In genomic region chr17:15656881-15657607, GRCm38 (mm10) we compare ENCODE assay signal across 8 mouse cellular contexts. TPM values are rescaled to one million over a fixed set of nuclear protein-coding genes. Genes with fewer than 3 reads are reported as not detected.
DNase-seq lines count a peak whose midpoint lies in the region; ATAC-seq and TF ChIP-seq lines count a peak whose summit lies in the region.

No protein-coding gene starts in this region.

- H3K4me2 ChIP-seq in limb, embryonic 14.5 days (replicated peaks; ENCODE audit: low read depth, low read length, severe bottlenecking), result no peak overlapping the region; the same call in 1 of the 2 replicates
- H3K4me2 ChIP-seq in midbrain, postnatal 0 days (ENCODE audit: low read depth, low read length, poor library complexity, severe bottlenecking), result no peak overlapping the region

- no peak overlapping the region for H3K4me3 ChIP-seq in limb, embryonic 14.5 days (replicated peaks; ENCODE audit: low read length)
- no peak overlapping the region for H3K4me3 ChIP-seq in midbrain, postnatal 0 days (ENCODE audit: low read depth, low read length)

- no peaks in the 10 kb centered on the region for H3K9me3 ChIP-seq in limb, embryonic 14.5 days (ENCODE audit: control insufficient read depth, low read length)
- no peaks in the 10 kb centered on the region for H3K9me3 ChIP-seq in midbrain, postnatal 0 days (ENCODE audit: low read length)

- H3K36me3 ChIP-seq in limb, embryonic 14.5 days (ENCODE audit: control insufficient read depth, insufficient read depth, low read length), result no peaks in the 10 kb centered on the region
- no peaks in the 10 kb centered on the region for H3K36me3 ChIP-seq in midbrain, postnatal 0 days (ENCODE audit: insufficient read depth, low read length)

- TF ChIP-seq POLR2A in limb, embryonic 14.5 days (IDR thresholded peaks at IDR 0.05; ENCODE audit: borderline replicate concordance, extremely low read depth, insufficient read depth, insufficient read length), result no peak

- peak; percentile 76 for ATAC-seq in limb, embryonic 14.5 days (ENCODE audit: low FRiP score, low read depth)
- no peak; the same call in 1 of the 2 replicates for ATAC-seq in midbrain, postnatal 0 days (ENCODE audit: low FRiP score)

- H3K27me3 ChIP-seq in limb, embryonic 14.5 days (ENCODE audit: control insufficient read depth, insufficient read depth, low read length), result no peaks in the 10 kb centered on the region
- H3K27me3 ChIP-seq in midbrain, postnatal 0 days (ENCODE audit: insufficient read depth, low read length), result no peaks in the 10 kb centered on the region

- H3K4me1 ChIP-seq in limb, embryonic 14.5 days (ENCODE audit: control insufficient read depth, insufficient read depth, low read length), result 0 out of 2 replicates have a peak, but pooled peaks cover 5% of the 10 kb centered on the region
- H3K4me1 ChIP-seq in midbrain, postnatal 0 days (ENCODE audit: insufficient read depth, low read length), result no peaks in the 10 kb centered on the region

- H3K9ac ChIP-seq in limb, embryonic 14.5 days (ENCODE audit: low read depth, low read length, severe bottlenecking), result no peak overlapping the region
- no peak overlapping the region for H3K9ac ChIP-seq in midbrain, postnatal 0 days (replicated peaks; ENCODE audit: low read length, poor library complexity, severe bottlenecking)

- TF ChIP-seq CTCF in midbrain, postnatal 0 days (IDR thresholded peaks at IDR 0.05), result peak; percentile 25

- H3K27ac ChIP-seq in limb, embryonic 14.5 days (replicated peaks; ENCODE audit: low read depth, low read length), result no peak overlapping the region
- no peak overlapping the region for H3K27ac ChIP-seq in midbrain, postnatal 0 days (ENCODE audit: low read depth, low read length)

- DNase-seq in ES-CJ7 (ENCODE audit: low read depth, low spot score), result peak; percentile 63
- peak; percentile 81 for DNase-seq in embryo, embryonic 10.5 days (ENCODE audit: low spot score)
- peak; percentile 26 for DNase-seq in heart, postnatal 4 days
- DNase-seq in limb, embryonic 14.5 days (ENCODE audit: low spot score), result peak; percentile 64
- DNase-seq in midbrain, postnatal 0 days (ENCODE audit: low spot score), result peak; percentile 9
- no peak for DNase-seq in testis, postnatal 14 days (ENCODE audit: low spot score)
- DNase-seq in right cerebral cortex, adult 18-20 months, result no peak
- no peak for DNase-seq in c-Kit-positive CD71-positive TER-119-positive erythroid progenitor cells, embryonic 14.5 days (ENCODE audit: low spot score)

- WGBS in limb, embryonic 14.5 days, result 7% methylated on average over 6 of the region's 6 CpGs
- WGBS in midbrain, postnatal 0 days, result 30% methylated on average over 6 of the region's 6 CpGs

RNA-seq across cellular contexts. Expression of gene Chd1, which starts 47.7 kb away (rescaled TPM):
- 10 to 100 TPM; 28.0 TPM for total RNA-seq in heart, postnatal 4 days (2021)
- 8.9 and 11.3 TPM in 2 replicates for polyA plus RNA-seq in limb, embryonic 14.5 days (2012; rRNA removed)
- 30.2 and 33.7 TPM in 2 replicates for polyA plus RNA-seq in limb, embryonic 14.5 days (2014; fragmentation: Nextera tagmentation; extraction: Ambion mirVana)
- 12.3 and 12.9 TPM in 2 replicates for total RNA-seq in midbrain, postnatal 0 days (2014; rRNA removed)
- 10.4 and 13.1 TPM in 2 replicates for polyA plus RNA-seq in midbrain, postnatal 0 days (2015; fragmentation: Nextera tagmentation; extraction: Ambion mirVana)

Comparison
In these comparisons a context has a peak if more than half of its experiments do, and no peak if none do; other contexts are left out.
1. DNase-seq: peak in ES-CJ7 (single experiment), embryo, embryonic 10.5 days (single experiment), heart, postnatal 4 days (single experiment), limb, embryonic 14.5 days (single experiment) and midbrain, postnatal 0 days (single experiment); none in testis, postnatal 14 days (single experiment), right cerebral cortex, adult 18-20 months (single experiment) and c-Kit-positive CD71-positive TER-119-positive erythroid progenitor cells, embryonic 14.5 days (single experiment).